Mouse (Mus musculus) lung, adult 2 months (tissue): Measurements from ENCODE around the gene Lamtor2. TPM values are rescaled to one million over a fixed set of nuclear protein-coding genes. Genes with fewer than 3 reads are reported as not detected.
A peak's percentile ranks its signal among the peaks of the same experiment; 100 is the strongest.

Source experiments
- DNase-seq: peaks from one replicate; pipeline ENCODE4 v3.0.0; 2022
- H3K4me1 ChIP-seq: fragments of 200-500 bp; 2 replicates; pipeline ENCODE4 v1.6.1; 2011; ENCODE audit warnings: low read length; ENCODE audit not compliant: control insufficient read depth, insufficient read depth
- H3K4me3 ChIP-seq: fragments of 200-500 bp; replicated peaks from 2 replicates; pipeline ENCODE3; 2011; ENCODE audit warnings: low read depth, mild to moderate bottlenecking, control low read depth, low read length; ENCODE audit errors: extremely low read depth
- CTCF ChIP-seq: fragments of 200-500 bp; IDR thresholded peaks from 2 replicates; pipeline ENCODE4 v1.5.1; 2011; ENCODE audit warnings: mild to moderate bottlenecking, low read length, control low read depth; ENCODE audit not compliant: insufficient read depth
- POLR2A ChIP-seq: fragments of 200-500 bp; IDR thresholded peaks from 2 replicates; pipeline ENCODE4 v1.6.1; 2011; ENCODE audit warnings: low read depth, mild to moderate bottlenecking, control low read depth, low read length, borderline replicate concordance; ENCODE audit errors: extremely low read depth
- WGBS: fragments of 180-500 bp; shearing (Covaris S2); methylation state at CpG from one replicate; pipeline ENCODE4 v1.1.7; 2018; 5-methylcytosine and 5-hydroxymethylcytosine counted together
- polyA plus RNA-seq: library from polyadenylated mRNA; depleted of rRNA; stranded (reverse); fragments of >200 nt; gene quantifications from 2 replicates; pipeline ENCODE4 v1.2.3, GENCODE M21; 2012

Lamtor2 gene
- polyA plus RNA-seq, 1 experiment: 135 TPM

DNA sequence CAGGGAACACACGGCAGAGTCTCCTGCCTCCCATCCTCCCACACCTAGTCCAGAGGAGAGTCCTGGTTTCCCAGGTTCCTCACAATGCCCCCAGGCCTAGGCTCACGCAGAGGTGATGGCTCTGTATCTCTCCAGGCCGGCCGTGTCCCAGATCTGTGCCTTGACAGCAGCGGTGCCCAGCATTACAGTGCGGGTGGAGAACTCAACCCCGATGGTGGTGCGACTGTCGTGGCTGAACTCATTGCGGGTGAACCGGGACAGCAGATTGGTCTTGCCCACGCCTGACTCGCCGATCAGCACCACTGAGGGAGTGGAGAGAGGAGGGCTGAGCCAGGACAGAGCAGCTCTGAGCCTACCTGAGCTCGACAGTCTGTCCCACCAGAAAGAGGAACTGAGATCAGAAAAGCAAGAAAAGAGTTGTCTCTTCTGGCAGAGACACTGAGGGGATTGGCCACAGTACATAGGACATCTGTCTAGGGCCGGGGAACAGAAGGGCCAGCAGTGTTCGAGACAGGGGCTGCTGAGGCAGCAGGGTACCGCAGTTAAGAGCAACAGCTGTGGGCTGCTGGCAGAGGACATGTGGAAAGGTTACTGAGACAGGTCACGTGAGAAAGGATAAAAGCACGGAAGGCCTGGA is 7.8 kb downstream of the Lamtor2 start:
- WGBS: 65% methylated on average over 20 of the region's 20 CpGs
- DNase-seq: no peak
- Histone ChIP-seq H3K4me1 (no peaks in the 10 kb centered on the region), H3K4me3 (no peak overlapping the region)
- TF ChIP-seq CTCF: no peak
- TF ChIP-seq POLR2A: no peak

DNA sequence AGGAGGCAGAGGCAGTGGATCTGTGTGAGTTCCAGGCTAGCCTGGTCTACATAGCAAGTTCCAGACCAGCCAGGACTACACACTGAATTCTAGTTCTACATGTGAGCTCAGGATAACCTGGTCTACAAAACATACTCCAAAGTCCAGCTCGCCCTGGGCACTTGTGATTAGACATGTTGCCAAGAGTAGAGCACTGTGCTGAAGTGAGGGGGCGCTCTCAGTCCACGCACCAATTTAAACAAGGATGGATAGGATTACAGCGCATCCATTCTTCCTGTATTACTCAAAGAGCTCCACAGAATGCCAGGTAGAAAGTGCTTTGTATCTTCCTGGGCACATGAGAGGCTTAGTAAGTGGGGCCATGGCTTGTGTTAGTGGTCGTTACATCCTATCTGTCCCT is 8.4 kb downstream of the Lamtor2 start:
- WGBS: 37% methylated on average over 5 of the region's 5 CpGs
- DNase-seq: no peak
- TF ChIP-seq POLR2A: no peak
- peak; percentile 55; the same call in 1 of the 2 replicates for TF ChIP-seq CTCF
- Histone ChIP-seq H3K4me1 (no peaks in the 10 kb centered on the region), H3K4me3 (no peak overlapping the region)

DNA sequence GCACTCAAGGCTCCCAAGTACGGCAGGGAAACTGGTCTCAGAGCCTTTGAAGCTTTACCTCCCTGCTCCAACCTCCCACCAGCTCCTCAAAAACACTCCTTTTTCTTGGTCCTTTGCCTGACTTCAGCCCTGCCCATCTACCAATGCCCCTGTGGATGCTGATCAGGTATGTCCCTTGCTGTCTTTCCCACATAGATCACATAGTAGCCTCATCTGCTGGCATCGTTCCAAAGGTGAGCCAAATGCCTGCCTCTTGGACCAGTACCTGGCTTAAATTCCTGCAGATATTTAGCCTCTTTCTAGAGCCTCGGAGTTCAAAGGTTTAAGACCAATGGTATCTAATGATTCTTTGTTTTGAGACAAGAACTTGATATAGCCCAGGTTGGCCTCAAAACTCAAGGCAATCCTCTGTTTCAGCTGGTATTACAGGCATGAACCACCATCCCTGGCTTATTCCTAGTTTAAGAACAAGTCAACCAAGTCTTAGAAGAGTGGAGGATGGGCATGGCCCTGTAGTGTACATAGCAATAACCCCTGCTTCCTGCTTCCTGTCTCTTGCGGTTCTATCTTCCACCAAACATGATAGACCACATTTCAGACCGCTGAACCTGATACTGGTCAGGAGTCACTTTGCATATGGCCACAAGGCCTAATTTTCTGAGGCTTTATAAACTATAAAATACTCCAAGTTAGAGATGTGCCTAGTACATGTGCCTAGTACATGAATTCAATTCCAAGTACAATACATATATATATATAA is 9.0 kb downstream of the Lamtor2 start:
- Histone ChIP-seq H3K4me1 (no peaks in the 10 kb centered on the region), H3K4me3 (no peak overlapping the region)
- no peak for DNase-seq
- 51% methylated on average over 5 of the region's 5 CpGs for WGBS
- TF ChIP-seq POLR2A (no peak), CTCF (no peak)

DNA sequence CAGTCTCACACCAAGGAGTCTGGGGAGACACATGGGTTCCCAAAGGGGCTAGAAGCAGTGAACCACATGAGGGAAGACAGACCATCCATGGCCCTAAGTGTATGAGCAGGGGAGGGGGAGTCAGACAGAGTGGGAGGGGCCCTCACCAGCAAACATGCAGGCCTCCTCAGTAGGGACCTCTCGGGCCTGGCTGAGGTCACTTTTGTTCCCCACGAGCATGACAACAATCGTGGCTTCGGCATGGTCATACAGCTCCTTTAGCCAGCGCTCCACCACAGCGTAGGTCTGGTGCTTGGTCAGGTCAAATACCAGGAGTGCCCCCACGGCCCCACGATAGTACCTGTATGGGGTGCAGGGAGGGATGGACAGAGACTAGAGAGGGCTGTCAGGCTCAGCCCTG is 9.7 kb downstream of the Lamtor2 start:
- TF ChIP-seq CTCF (no peak), POLR2A (no peak)
- H3K4me3 ChIP-seq: no peak overlapping the region
- DNase-seq: no peak
- H3K4me1 ChIP-seq: no peaks in the 10 kb centered on the region
- 79% methylated on average over 8 of the region's 8 CpGs for WGBS

DNA sequence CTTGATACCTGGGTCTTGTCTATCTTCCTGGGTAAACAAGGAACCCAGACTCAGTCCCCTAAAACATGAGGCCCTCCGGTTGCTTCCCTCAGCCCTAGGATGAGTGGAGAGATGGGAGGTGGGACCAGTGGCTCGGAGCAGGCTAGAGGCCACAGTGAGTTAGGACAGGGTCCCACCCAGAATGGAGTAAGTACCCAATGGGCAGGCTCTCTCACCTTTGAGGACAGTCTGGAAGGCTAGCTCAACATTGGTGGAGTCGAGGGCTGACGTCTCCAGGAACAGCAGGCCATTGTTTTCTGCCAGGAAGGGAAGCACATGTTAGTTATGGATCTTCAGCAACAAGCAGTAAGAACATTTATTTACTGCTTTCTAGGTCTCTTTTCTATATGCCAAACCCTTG is 10.4 kb downstream of the Lamtor2 start:
- no peak for TF ChIP-seq CTCF
- TF ChIP-seq POLR2A: no peak
- 65% methylated on average over 4 of the region's 4 CpGs for WGBS
- H3K4me1 ChIP-seq: no peaks in the 10 kb centered on the region
- no peak for DNase-seq
- no peak overlapping the region for H3K4me3 ChIP-seq

DNA sequence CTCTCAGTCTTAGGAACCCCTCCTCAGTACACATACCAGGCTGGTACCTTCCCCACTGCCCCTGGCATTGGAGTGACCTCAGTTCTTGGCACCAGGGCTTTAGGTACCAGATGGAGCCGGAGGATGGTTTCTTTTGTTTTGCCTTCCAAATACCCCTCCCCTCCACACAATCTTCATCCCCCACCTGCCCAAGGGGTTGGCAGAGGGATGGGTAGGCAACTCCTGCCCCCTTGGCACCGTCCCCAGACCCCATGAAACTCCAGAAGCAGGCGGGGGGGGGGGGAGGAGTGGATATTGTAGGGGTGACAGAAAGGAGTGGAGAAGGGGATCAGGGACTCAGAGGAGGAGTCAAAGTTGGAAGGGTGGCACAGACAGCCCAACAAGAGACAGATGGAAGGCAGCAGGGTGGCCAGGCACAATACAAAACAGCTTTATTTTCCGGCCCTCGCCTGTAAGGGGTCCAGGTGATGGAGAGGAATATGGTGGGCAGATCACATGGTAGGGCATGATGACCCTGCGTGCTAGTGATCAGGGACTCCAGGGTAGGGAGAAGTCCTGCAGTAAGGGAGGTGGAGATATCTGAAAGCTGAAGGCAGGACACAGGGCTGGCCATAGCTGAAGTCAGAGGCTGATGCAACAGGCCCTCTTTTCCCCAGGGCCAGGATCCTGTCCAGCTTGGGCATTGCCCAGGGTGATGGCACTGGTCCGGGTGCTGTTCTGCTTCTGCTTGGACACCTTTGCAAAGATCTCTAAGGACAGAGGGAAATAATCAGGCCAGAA is 11.1 kb downstream of the Lamtor2 start:
- peaks cover 2% of the 10 kb centered on the region; the same call in 1 of the 2 replicates for H3K4me1 ChIP-seq
- TF ChIP-seq CTCF (no peak), POLR2A (no peak)
- H3K4me3 ChIP-seq: no peak overlapping the region
- WGBS: 76% methylated on average over 7 of the region's 7 CpGs
- DNase-seq: no peak

DNA sequence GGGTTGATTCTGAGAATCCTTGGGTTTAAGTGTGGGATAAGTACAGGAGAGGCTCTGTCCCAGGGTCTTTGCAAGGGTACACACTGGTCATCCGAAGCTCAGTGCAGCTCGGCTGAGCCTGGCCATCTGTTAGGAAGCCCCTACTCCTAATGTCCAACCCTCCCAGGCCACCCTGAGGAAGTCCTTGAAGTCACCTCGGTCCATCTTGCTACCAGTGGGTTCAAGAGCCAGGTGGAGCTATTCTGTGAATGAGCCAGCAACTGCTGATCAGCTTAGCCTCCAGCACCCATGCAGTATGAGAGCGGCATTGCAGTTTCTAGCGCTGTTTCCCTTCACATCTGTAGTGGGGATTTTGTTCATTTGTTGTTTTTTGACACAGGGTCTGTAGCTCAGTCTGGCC is 12.8 kb downstream of the Lamtor2 start:
- Histone ChIP-seq H3K4me1 (peaks cover 4% of the 10 kb centered on the region; the same call in 1 of the 2 replicates), H3K4me3 (no peak overlapping the region)
- TF ChIP-seq CTCF (no peak), POLR2A (no peak)
- no peak for DNase-seq
- 70% methylated on average over 5 of the region's 5 CpGs for WGBS

DNA sequence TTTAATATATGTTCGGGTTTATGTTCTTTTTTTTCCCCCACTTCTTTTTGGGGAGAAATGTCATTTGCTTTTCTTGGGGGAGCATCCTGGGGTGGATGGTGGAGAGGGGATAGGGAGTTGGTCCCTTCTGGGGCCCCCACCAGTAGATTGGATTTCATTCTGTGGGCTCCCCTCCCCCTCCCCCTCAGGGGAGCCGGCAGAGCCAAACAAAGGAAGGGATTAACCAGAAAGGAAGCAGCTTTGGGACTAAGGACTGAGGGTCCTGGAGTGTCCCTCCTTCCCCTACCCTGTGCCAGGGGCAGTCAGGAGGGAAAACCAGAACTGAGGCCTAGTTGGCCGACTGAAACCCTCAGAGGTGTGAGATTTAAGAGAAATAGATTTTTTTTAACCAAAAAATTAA is 13.5 kb downstream of the Lamtor2 start:
- H3K4me3 ChIP-seq: no peak overlapping the region
- peaks cover 4% of the 10 kb centered on the region; the same call in 1 of the 2 replicates for H3K4me1 ChIP-seq
- TF ChIP-seq CTCF: no peak
- no peak for DNase-seq
- 39% methylated on average over 3 of the region's 3 CpGs for WGBS

DNA sequence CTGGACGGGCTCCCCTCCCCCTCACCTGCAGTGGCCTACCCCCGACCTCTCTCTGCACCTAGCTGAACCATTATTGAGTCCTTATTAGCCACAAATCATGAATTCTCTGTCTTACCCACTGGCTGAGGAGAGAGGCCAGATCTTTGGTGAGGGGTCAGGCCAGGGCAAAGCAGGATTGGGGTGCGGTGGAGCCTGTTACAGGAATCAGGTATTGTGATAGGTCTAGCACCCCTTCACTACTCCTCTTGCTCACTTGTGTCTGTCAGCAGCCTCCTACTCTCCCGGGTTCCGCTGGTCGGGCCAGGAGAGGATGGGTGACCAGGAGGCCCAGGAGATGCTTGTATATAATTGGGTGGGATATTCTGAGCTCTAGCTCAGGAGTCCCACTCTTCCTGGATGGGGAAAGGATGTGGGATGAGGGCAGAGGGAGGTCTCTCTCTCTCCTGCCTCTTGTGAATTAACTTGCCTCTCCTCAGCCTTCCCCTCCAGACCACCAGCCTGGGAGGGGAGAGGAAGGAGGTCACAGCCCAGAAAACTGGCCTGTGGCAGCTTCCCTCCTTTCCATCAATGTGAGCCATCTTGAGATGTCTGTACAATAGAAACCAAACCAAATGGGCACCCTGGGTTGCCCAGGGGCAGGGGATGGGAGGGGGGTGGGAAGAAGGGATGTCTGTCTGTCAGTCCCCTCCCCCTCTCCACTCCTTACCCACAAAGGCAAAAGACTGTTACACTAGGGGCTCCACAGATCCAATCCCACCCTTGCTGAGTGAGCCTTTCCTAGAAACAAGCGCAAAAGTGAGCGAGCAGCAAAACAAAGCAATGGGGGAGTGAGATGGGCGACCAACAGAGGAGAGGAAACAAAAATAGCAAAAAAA is 14.4 kb downstream of the Lamtor2 start:
- WGBS: 75% methylated on average over 9 of the region's 9 CpGs
- TF ChIP-seq CTCF (no peak), POLR2A (no peak)
- DNase-seq: no peak
- no peak overlapping the region for H3K4me3 ChIP-seq
- peaks cover 4% of the 10 kb centered on the region; the same call in 1 of the 2 replicates for H3K4me1 ChIP-seq
